In the genomic region with DNA sequence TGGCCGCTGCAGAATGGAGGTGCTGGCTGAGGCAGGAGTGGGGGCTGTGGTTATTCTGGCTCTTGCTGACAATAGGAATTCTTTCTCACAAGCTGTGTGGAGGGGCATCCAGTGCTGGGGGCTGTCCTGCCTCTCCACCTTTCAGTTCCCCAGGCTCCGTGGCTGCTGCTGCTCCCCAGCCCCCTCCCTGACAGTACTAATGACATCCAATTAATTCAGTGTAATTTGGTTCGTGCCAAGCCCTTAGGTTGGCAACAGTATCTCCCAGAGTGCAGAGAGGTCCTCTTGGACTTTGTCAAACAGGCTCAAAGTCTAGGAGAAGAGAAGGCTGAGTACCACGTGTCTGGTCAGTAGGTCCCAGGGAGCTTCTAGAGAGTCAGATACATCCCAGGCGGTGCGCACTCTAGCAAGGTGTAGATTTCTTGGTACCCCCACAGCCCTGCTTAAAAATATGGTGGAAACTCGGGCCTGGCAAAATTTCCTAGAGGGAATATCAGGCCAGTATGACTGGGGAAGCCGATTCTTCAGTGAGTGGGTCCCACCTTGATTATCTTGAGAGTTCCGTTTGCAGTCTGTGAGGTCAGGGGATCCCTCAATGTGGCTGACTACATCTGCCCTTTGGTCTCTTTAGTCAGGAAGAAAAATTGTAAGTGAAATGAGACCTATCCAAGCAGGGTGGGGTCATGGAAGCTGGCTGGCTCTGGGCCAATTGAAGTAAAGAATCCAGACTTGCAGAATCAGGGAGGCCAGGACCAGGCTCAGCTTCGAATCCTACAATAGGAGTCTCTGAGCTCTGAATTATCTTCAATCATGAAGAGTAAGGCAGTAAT, we compare ENCODE assay signal across 17 mouse cellular contexts. TPM values are rescaled to one million over a fixed set of nuclear protein-coding genes. Genes with fewer than 3 reads are reported as not detected.
DNase-seq lines count a peak whose midpoint lies in the region; ATAC-seq and TF ChIP-seq lines count a peak whose summit lies in the region.
"Had no signal": no experiment of that assay in that cellular context is flagged by ENCODE, and none has a peak within 500 bp of the region (broad histone marks: within the 10 kb centered on the region; RNA-seq: fewer than 3 reads in every experiment).

No protein-coding gene starts in this region.

- WGBS in forebrain, embryonic 13.5 days = 50% methylated on average over 10 of the region's 10 CpGs
- 49% methylated on average over 10 of the region's 10 CpGs for WGBS in forebrain, embryonic 15.5 days
- 64% methylated on average over 10 of the region's 10 CpGs for WGBS in midbrain, embryonic 11.5 days
- 53% methylated on average over 10 of the region's 10 CpGs for whole genome bisulfite sequencing in midbrain, embryonic 15.5 days
- 42% methylated on average over 10 of the region's 10 CpGs for WGBS in intestine, postnatal 0 days
- 53% methylated on average over 10 of the region's 10 CpGs for WGBS in stomach, postnatal 0 days

- no peak overlapping the region for H3K4me3 ChIP-seq in forebrain, embryonic 13.5 days
- H3K4me3 ChIP-seq in forebrain, embryonic 15.5 days = no peak overlapping the region
- no peak overlapping the region for H3K4me3 ChIP-seq in midbrain, embryonic 11.5 days (ENCODE audit: low read depth, low read length)
- H3K4me3 ChIP-seq in midbrain, embryonic 15.5 days = no peak overlapping the region
- H3K4me3 ChIP-seq in intestine, postnatal 0 days (ENCODE audit: low read depth, low read length) = no peak overlapping the region
- no peak overlapping the region for H3K4me3 ChIP-seq in stomach, postnatal 0 days (ENCODE audit: low read depth, low read length)
- H3K4me3 ChIP-seq: liver, embryonic 12.5 days; lung, embryonic 15.5 days had no signal

- H3K9me3 ChIP-seq in forebrain, embryonic 13.5 days (replicated peaks) = no peaks in the 10 kb centered on the region
- H3K9me3 ChIP-seq in forebrain, embryonic 15.5 days = no peaks in the 10 kb centered on the region
- no peaks in the 10 kb centered on the region for H3K9me3 ChIP-seq in midbrain, embryonic 11.5 days (ENCODE audit: control insufficient read depth, low read length)
- no peaks in the 10 kb centered on the region for H3K9me3 ChIP-seq in midbrain, embryonic 15.5 days
- no peaks in the 10 kb centered on the region for H3K9me3 ChIP-seq in intestine, postnatal 0 days (ENCODE audit: control insufficient read depth)
- H3K9me3 ChIP-seq in stomach, postnatal 0 days (ENCODE audit: control insufficient read depth, low read length) = no peaks in the 10 kb centered on the region
- H3K9me3 ChIP-seq: liver, embryonic 12.5 days; lung, embryonic 15.5 days had no signal

- peak; percentile 51 for DNase-seq in midbrain, embryonic 11.5 days (ENCODE audit: low spot score, missing footprints)
- peak; percentile 61 to 81 for DNase-seq in kidney, postnatal 36 days
- no peak for DNase-seq in layer of hippocampus, adult 8-10 months (ENCODE audit: low spot score in 2 of 2)
- DNase-seq in stomach, postnatal 0 days (ENCODE audit: low spot score) = no peak
- DNase-seq: adrenal gland, postnatal 36 days; cerebellum, adult 9-11 months; gastrocnemius, postnatal 36 days; right cerebral cortex, postnatal 4 days; thymus, postnatal 14 days had no signal

- H3K4me1 ChIP-seq in forebrain, embryonic 13.5 days = peaks cover 18% of the 10 kb centered on the region
- peaks cover 17% of the 10 kb centered on the region for H3K4me1 ChIP-seq in forebrain, embryonic 15.5 days
- H3K4me1 ChIP-seq in midbrain, embryonic 11.5 days (ENCODE audit: control insufficient read depth, insufficient read depth, low read length) = peaks cover 9% of the 10 kb centered on the region
- peaks cover 12% of the 10 kb centered on the region; the same call in 1 of the 2 replicates for H3K4me1 ChIP-seq in midbrain, embryonic 15.5 days
- H3K4me1 ChIP-seq in intestine, postnatal 0 days (replicated peaks; ENCODE audit: control insufficient read depth, insufficient read depth, low read length) = no peaks in the 10 kb centered on the region; the same call in 1 of the 2 replicates
- H3K4me1 ChIP-seq in stomach, postnatal 0 days (replicated peaks; ENCODE audit: control insufficient read depth, insufficient read depth) = no peaks in the 10 kb centered on the region
- H3K4me1 ChIP-seq: lung, embryonic 15.5 days had no signal

- H3K36me3 ChIP-seq in forebrain, embryonic 13.5 days (ENCODE audit: poor library complexity, severe bottlenecking) = no peaks in the 10 kb centered on the region
- no peaks in the 10 kb centered on the region for H3K36me3 ChIP-seq in forebrain, embryonic 15.5 days
- H3K36me3 ChIP-seq in midbrain, embryonic 11.5 days (ENCODE audit: control insufficient read depth, insufficient read depth, low read length) = no peaks in the 10 kb centered on the region
- no peaks in the 10 kb centered on the region for H3K36me3 ChIP-seq in midbrain, embryonic 15.5 days (replicated peaks)
- H3K36me3 ChIP-seq in intestine, postnatal 0 days (ENCODE audit: control insufficient read depth, insufficient read depth) = no peaks in the 10 kb centered on the region
- H3K36me3 ChIP-seq in stomach, postnatal 0 days (ENCODE audit: control insufficient read depth, insufficient read depth, low read length) = no peaks in the 10 kb centered on the region
- H3K36me3 ChIP-seq: liver, embryonic 12.5 days; lung, embryonic 15.5 days had no signal

- no peak overlapping the region for H3K4me2 ChIP-seq in forebrain, embryonic 13.5 days
- H3K4me2 ChIP-seq in forebrain, embryonic 15.5 days (replicated peaks) = no peak overlapping the region
- H3K4me2 ChIP-seq in midbrain, embryonic 11.5 days = no peak overlapping the region
- no peak overlapping the region for H3K4me2 ChIP-seq in midbrain, embryonic 15.5 days
- H3K4me2 ChIP-seq in intestine, postnatal 0 days (replicated peaks; ENCODE audit: low read depth) = no peak overlapping the region
- no peak overlapping the region for H3K4me2 ChIP-seq in stomach, postnatal 0 days (replicated peaks; ENCODE audit: low read depth)
- H3K4me2 ChIP-seq: heart, embryonic 11.5 days; liver, embryonic 12.5 days; lung, embryonic 15.5 days had no signal

- no peak for TF ChIP-seq EP300 in stomach, postnatal 0 days (optimal IDR thresholded peaks at IDR 0.05)

- H3K9ac ChIP-seq in forebrain, embryonic 13.5 days = peak overlapping the region; percentile 6; the same call in 1 of the 2 replicates
- no peak overlapping the region for H3K9ac ChIP-seq in forebrain, embryonic 15.5 days (replicated peaks)
- peak overlapping the region; percentile 3 for H3K9ac ChIP-seq in midbrain, embryonic 11.5 days (ENCODE audit: low read length)
- no peak overlapping the region for H3K9ac ChIP-seq in midbrain, embryonic 15.5 days
- no peak overlapping the region for H3K9ac ChIP-seq in intestine, postnatal 0 days (ENCODE audit: low read depth, low read length)
- no peak overlapping the region for H3K9ac ChIP-seq in stomach, postnatal 0 days (ENCODE audit: low read length)
- H3K9ac ChIP-seq: liver, embryonic 12.5 days; lung, embryonic 15.5 days had no signal

- no peak for TF ChIP-seq CTCF in intestine, postnatal 0 days (IDR thresholded peaks at IDR 0.05; ENCODE audit: low read depth)
- no peak for TF ChIP-seq CTCF in stomach, postnatal 0 days (IDR thresholded peaks at IDR 0.05; ENCODE audit: low read depth)

- H3K27ac ChIP-seq in forebrain, embryonic 13.5 days = no peak overlapping the region
- no peak overlapping the region for H3K27ac ChIP-seq in forebrain, embryonic 15.5 days (replicated peaks)
- H3K27ac ChIP-seq in midbrain, embryonic 11.5 days (ENCODE audit: low read depth, low read length) = no peak overlapping the region
- H3K27ac ChIP-seq in midbrain, embryonic 15.5 days = no peak overlapping the region
- H3K27ac ChIP-seq in intestine, postnatal 0 days (ENCODE audit: low read depth, low read length) = peak overlapping the region; percentile 46
- H3K27ac ChIP-seq in stomach, postnatal 0 days (replicated peaks) = no peak overlapping the region
- H3K27ac ChIP-seq: liver, embryonic 12.5 days; lung, embryonic 15.5 days had no signal

- ATAC-seq in forebrain, embryonic 13.5 days = 0 out of 2 replicates have a peak, but pooled peaks have one; percentile 27
- ATAC-seq in forebrain, embryonic 15.5 days (replicated peaks) = no peak
- no peak for ATAC-seq in midbrain, embryonic 11.5 days (ENCODE audit: low FRiP score)
- no peak for ATAC-seq in midbrain, embryonic 15.5 days (replicated peaks)
- peak; percentile 92 for ATAC-seq in intestine, postnatal 0 days
- ATAC-seq in stomach, postnatal 0 days (ENCODE audit: low FRiP score, low TSS enrichment) = no peak
- ATAC-seq: activated CD4-positive, CD25-positive, alpha-beta regulatory T cell, adult 4 months; liver, embryonic 12.5 days had no signal

- H3K27me3 ChIP-seq in forebrain, embryonic 13.5 days = 0 out of 2 replicates have a peak, but pooled peaks cover 3% of the 10 kb centered on the region
- H3K27me3 ChIP-seq in forebrain, embryonic 15.5 days = no peaks in the 10 kb centered on the region
- H3K27me3 ChIP-seq in midbrain, embryonic 11.5 days (ENCODE audit: control insufficient read depth, insufficient read depth, low read length) = no peaks in the 10 kb centered on the region
- no peaks in the 10 kb centered on the region for H3K27me3 ChIP-seq in midbrain, embryonic 15.5 days (replicated peaks)
- H3K27me3 ChIP-seq in intestine, postnatal 0 days (replicated peaks; ENCODE audit: control insufficient read depth, insufficient read depth, low read length) = no peaks in the 10 kb centered on the region; the same call in 1 of the 2 replicates
- no peaks in the 10 kb centered on the region for H3K27me3 ChIP-seq in stomach, postnatal 0 days (ENCODE audit: control insufficient read depth, insufficient read depth, low read length)
- H3K27me3 ChIP-seq: liver, embryonic 12.5 days; lung, embryonic 15.5 days had no signal

RNA-seq across cellular contexts. Expression of a gene that starts 26.5 kb away (rescaled TPM):
- 39.5 and 39.8 TPM in 2 replicates for polyA plus RNA-seq in forebrain, embryonic 13.5 days (2015; fragmentation: Nextera tagmentation; extraction: Ambion mirVana)
- polyA plus RNA-seq in forebrain, embryonic 15.5 days (2015; fragmentation: Nextera tagmentation; extraction: Ambion mirVana) = 36.4 and 40.4 TPM in 2 replicates
- 42.1 and 42.2 TPM in 2 replicates for polyA plus RNA-seq in midbrain, embryonic 11.5 days (2014; fragmentation: Nextera tagmentation; extraction: Ambion mirVana)
- 27.7 and 29.9 TPM in 2 replicates for polyA plus RNA-seq in midbrain, embryonic 15.5 days (2015; fragmentation: Nextera tagmentation; extraction: Ambion mirVana)
- polyA plus RNA-seq in intestine, postnatal 0 days (2015; fragmentation: Nextera tagmentation; extraction: Ambion mirVana) = 32.0 and 33.4 TPM in 2 replicates
- total RNA-seq in layer of hippocampus, adult 8-10 months (2022) = 10 to 100 TPM; 19.7 to 21.4 (median 20.0) TPM
- polyA plus RNA-seq in stomach, postnatal 0 days (2015; fragmentation: Nextera tagmentation; extraction: Ambion mirVana) = 30.4 and 31.8 TPM in 2 replicates

RNA-seq across cellular contexts. Expression of a gene that starts 48.3 kb away (rescaled TPM):
- polyA plus RNA-seq in forebrain, embryonic 13.5 days (2015; fragmentation: Nextera tagmentation; extraction: Ambion mirVana) = 24.2 and 25.2 TPM in 2 replicates
- 29.7 and 32.7 TPM in 2 replicates for polyA plus RNA-seq in forebrain, embryonic 15.5 days (2015; fragmentation: Nextera tagmentation; extraction: Ambion mirVana)
- polyA plus RNA-seq in midbrain, embryonic 11.5 days (2014; fragmentation: Nextera tagmentation; extraction: Ambion mirVana) = 15.4 and 15.9 TPM in 2 replicates
- polyA plus RNA-seq in midbrain, embryonic 15.5 days (2015; fragmentation: Nextera tagmentation; extraction: Ambion mirVana) = 31.9 and 35.8 TPM in 2 replicates
- 15.6 and 20.4 TPM in 2 replicates for polyA plus RNA-seq in intestine, postnatal 0 days (2015; fragmentation: Nextera tagmentation; extraction: Ambion mirVana)
- 10 to 100 TPM; 20.1 to 29.1 (median 23.5) TPM for total RNA-seq in layer of hippocampus, adult 8-10 months (2022)
- polyA plus RNA-seq in stomach, postnatal 0 days (2015; fragmentation: Nextera tagmentation; extraction: Ambion mirVana) = 19.5 and 20.1 TPM in 2 replicates

Comparison
In these comparisons a context has a peak if more than half of its experiments do, and no peak if none do; other contexts are left out.
1. ATAC-seq: peak in forebrain, embryonic 13.5 days (single experiment) and intestine, postnatal 0 days (single experiment); none in forebrain, embryonic 15.5 days (single experiment), midbrain, embryonic 11.5 days (single experiment), midbrain, embryonic 15.5 days (single experiment) and stomach, postnatal 0 days (single experiment).
2. H3K9ac ChIP-seq: peak in forebrain, embryonic 13.5 days (single experiment) and midbrain, embryonic 11.5 days (single experiment); none in forebrain, embryonic 15.5 days (single experiment), midbrain, embryonic 15.5 days (single experiment), intestine, postnatal 0 days (single experiment) and stomach, postnatal 0 days (single experiment).
3. DNase-seq: peak in midbrain, embryonic 11.5 days (single experiment) and kidney, postnatal 36 days (2 of 2); none in layer of hippocampus, adult 8-10 months (0 of 2) and stomach, postnatal 0 days (single experiment).